Mouse (Mus musculus): ENCODE measurements at regions not wholly inside any gene's neighbourhood (a gene's known extent, or its start where the extent isn't known, plus 50 kb on each side); places are given as distances from the start of the nearest gene placed in this dataset.

DNA sequence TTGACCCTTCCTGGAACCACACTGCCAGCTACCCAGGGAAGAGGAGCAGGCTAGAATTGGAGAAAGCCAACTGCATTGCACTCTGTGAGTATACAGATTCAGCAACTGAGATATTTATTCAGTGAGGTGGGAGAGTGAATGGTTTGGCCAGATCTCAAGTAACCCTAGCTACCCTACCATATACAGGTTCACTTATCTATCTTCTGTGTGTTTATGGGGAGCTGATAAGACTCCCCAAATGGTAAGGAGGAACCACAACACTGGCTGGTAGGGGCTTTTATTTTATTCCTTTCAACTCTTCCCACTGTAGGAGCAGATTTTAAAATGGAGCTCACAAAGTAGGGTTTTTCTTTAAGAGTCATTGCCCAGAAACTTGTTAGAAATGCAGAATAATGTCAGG, 62.9 kb downstream of the Arrdc3 start:
- intact Hi-C loops (cut with DNase I): loop anchor here (5.0 kb wide), 1 partner anchor 44 kb away; no protein-coding TSS in a partner anchor
- DNase-seq (ENCODE audit: low spot score): no peak

DNA sequence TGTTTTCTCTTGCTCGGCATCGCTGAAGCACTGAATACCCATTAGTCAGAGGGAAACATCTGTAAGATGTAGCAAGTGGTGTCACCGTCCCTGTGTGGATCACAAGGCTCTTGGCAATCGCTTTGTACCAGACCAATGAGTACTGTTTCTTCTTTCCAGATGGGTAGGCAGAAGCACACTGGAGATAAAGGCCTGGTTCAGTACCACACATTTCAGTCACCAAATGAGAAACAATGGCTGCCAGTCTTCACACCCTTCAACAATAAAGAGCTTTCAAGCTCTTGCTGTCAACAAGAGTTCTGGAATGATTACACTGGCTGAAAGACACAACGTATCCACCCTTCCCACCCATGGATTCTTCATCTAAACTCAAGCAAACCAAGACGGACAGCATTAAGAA, 64.5 kb downstream of the Arrdc3 start:
- no peak for DNase-seq (ENCODE audit: low spot score)
- intact Hi-C loops (cut with DNase I): loop anchor here (5.0 kb wide), 1 partner anchor 45 kb away; no protein-coding TSS in a partner anchor

- intact Hi-C loops (cut with DNase I): loop anchor here (5.0 kb wide), 1 partner anchor 47 kb away; no protein-coding TSS in a partner anchor
- peak; percentile 14 for DNase-seq (ENCODE audit: low spot score)
Observed at GRCm38 (mm10) chr13:80949133-80949697, 66.0 kb downstream of the Arrdc3 start.

DNA sequence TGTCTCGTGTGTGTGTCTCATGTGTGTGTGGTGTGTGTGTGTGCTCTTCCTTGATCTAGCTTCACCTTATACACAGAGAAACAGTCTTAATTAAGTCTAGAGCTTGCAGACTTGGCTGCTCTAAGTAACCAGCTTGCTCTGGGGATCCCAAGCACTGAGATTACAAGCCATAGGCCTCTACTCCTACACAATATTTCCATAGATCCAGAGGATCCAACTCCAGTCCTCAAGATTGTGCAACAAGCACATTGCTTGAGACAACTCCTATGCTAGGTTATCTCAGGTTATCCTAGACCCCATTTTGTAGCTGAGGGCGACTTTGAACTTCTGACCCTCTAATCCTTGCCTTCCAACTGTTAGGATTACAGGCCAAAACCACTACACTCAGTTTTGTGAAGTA, 67.1 kb downstream of the Arrdc3 start:
- intact Hi-C loops (cut with DNase I): no loop called here
- no peak for DNase-seq (ENCODE audit: low spot score)

- intact Hi-C loops (cut with DNase I): no loop called here
Observed at GRCm38 (mm10) chr13:80950803-80951202, 67.6 kb downstream of the Arrdc3 start.

DNA sequence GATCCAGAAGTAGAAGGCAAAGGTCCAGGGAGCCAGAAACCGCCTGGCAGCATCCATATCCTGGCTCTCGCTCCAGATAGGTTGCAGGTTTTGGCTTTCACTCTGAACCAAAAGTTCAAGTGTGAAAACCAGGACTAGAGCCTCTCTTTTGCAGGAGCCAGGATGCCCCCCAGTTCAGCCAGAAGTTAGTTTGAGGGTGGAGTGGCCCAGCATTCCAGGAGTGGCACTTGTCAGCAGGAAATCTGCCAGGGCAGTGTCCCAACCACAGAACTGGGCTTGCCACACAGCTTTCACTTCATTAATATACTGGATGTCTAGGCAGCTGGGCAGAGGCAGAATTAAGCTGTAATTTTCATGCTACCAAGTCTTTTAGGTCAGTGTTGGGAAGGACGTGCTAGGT, 68.1 kb downstream of the Arrdc3 start:
- intact Hi-C loops (cut with DNase I): no loop called here
- peak; percentile 53 for DNase-seq (ENCODE audit: low spot score)

More at GRCm38 (mm10) chr13:80950803-80951202, 67.6 kb downstream of the Arrdc3 start:
- DNase-seq (ENCODE audit: low spot score): no peak

DNA sequence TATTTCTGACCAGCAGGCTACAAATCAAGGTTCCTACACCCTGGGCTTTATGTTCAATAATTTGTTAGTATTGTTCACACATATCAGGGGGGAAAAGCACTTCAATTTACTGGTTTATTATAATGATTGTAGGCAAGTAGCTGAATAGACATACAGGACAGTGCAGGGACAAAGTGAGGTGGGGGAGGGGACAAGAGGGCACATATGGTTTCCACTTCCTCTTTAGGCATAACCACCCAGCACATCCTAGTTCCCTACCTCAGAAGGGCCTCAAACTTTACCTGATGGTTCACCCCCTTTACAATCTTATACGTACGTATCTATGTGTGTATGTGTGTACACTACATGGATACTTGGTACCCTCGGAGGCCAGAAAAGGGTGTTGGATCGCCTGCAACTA, 69.7 kb downstream of the Arrdc3 start:
- DNase-seq (ENCODE audit: low spot score): no peak
- intact Hi-C loops (cut with DNase I): no loop called here

DNA sequence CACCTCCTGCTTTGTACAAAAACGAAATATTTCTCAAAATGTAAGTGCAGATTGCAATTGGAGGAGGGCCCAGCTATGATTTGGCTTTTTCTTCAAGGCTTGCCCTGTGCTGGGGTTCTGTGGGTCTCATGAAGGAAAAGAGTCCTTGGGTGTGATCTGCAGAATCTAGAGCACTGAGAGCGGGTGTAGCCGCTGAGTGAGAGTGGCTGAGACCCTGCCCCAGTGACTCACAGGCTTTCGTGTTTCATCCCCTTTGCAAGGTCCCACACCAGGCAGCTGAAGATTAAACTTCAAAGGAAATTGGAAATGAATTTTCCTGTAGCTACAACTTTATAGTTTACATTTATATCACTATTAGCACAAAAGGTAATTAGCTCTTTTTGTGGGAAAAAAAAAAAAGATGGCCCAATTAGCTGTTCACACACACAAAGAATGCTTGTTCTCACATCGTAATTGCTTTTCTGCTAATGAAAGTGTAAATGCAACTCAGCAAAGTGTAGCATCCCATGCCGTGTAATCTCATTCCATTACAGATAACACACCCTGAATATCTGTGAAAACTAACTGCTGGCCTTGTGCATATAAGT, 71.0 kb downstream of the Arrdc3 start:
- intact Hi-C loops (cut with DNase I): no loop called here

DNA sequence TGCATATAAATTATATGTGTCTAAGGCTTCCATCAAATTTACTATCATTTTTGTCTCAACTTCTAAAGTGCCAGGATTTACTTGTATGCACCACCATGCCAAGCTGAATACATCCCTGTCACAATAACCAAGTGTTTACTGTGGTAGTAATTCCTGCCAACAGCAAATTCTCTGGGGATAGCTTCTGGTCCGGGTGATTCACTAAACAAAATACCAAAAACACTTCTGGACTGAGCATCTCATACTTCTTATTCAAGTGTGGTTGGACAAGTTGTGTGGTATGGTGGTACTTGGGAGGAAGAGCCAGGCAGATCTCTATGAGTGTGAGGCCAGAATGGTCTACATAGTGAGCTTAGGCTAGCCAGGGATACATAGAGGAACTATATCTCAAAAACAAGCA, 73.8 kb downstream of the Arrdc3 start:
- DNase-seq (ENCODE audit: low spot score): no peak

More for the DNA sequence above, 71.0 kb downstream of the Arrdc3 start:
- DNase-seq (ENCODE audit: low spot score): no peak

GRCm38 (mm10) chr13:80957419-80958139, 74.4 kb downstream of the Arrdc3 start:
- intact Hi-C loops (cut with DNase I): no loop called here
- no peak for DNase-seq (ENCODE audit: low spot score)

More for the DNA sequence above, 73.8 kb downstream of the Arrdc3 start:
- intact Hi-C loops (cut with DNase I): no loop called here

GRCm38 (mm10) chr13:80959763-80960162, 76.6 kb downstream of the Arrdc3 start:
- intact Hi-C loops (cut with DNase I): loop anchor here (5.0 kb wide), 2 partner anchors 77 to 408 kb away; partner anchors contain the start of gene Arrdc3
- no peak for DNase-seq (ENCODE audit: low spot score)

DNA sequence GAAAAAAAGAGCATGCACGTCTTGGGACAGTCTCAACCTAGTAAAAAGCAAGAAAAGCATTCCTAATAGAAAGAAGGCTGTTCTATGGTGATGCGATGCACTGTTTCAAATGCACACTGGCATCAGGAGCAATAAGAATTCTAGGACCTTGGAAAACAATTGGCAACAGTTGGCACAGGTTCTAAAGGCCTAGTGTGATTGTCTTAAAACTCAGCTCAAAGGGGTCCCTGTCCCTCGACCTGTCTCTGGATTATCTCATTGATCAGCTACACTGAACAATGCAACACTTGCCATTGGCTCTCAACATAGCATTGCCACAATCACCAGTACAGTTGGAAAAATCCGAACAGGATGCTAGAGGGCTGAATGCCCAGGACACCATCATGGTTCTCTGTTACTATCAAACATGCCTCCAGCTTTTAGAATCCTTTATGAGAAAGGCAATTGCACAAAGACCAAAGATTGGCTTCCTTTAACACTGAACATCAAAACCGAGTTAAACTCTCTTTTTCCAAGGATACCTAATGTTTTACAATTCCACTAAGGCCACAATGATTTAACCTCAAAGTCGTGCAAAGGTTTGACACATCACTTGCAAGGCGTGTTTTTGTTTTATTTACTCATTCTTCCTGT, 78.9 kb downstream of the Arrdc3 start:
- no peak for DNase-seq (ENCODE audit: low spot score)
- intact Hi-C loops (cut with DNase I): loop anchor here (5.0 kb wide), 2 partner anchors 80 to 405 kb away; partner anchors contain the start of gene Arrdc3

DNA sequence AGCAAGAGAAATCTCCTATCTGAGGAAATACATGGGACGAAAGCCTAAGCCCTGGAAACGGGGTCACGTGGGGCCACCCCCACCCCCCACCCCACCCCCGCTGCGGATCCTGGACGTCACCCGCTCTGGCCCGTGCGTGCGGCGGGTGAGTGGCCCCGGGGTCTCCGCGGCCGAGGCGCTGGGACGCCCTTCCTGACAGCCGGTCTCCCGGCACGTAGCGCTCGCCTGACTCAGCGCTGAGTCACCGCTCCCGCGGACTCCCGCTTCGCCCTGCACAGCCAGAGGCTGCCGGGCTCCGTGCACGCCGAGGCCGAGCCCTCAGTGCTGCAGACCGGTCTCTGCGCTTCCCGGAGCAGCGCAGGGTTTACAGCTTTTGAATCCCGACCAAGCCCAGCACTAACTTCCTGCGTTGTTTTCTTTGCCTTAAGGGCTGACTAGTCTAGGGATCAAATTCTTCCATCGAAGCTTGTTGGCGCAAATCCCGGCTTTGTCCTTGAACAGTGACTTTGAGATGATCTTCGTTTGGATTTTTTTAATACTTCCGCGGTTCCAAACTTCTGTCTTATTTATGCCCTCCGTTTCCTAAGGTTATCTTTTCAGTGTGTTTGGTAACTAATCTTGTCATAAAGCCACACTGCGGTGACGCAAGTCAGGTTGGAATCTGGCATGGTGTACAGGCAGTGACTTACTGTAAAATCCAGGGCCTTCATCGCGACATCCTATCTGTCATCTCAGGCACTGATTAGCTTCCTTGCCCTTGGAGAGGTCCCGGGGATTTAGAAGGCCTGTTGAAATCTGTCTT, 79.8 kb downstream of the Arrdc3 start:
- intact Hi-C loops (cut with DNase I): loop anchor here (5.0 kb wide), 2 partner anchors 81 to 404 kb away; partner anchors contain the start of gene Arrdc3

DNA sequence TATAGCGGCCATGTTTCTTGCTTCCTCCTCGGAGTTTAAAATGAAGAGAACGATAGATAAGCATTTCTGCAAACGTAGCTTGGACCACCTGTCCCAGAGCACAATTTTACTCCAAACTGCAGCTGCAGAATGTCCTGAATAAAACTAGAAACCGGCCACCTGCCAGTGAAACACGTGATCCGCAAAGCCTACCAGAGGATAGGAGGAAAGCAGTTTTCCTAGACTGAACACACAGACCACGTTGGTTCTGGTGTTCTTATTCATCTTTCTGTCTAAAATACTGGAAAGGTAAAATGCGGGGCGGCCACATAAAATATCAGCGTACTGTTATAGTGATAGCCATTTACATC, 80.4 kb downstream of the Arrdc3 start:
- DNase-seq (ENCODE audit: low spot score): no peak
- intact Hi-C loops (cut with DNase I): loop anchor here (5.0 kb wide), 2 partner anchors 81 to 404 kb away; partner anchors contain the start of gene Arrdc3

More for the DNA sequence above, 79.8 kb downstream of the Arrdc3 start:
- DNase-seq (ENCODE audit: low spot score): peak; percentile 75

- intact Hi-C loops (cut with DNase I): no loop called here
- DNase-seq (ENCODE audit: low spot score): no peak
Observed at GRCm38 (mm10) chr13:80971664-80972063, 88.5 kb downstream of the Arrdc3 start.

- DNase-seq (ENCODE audit: low spot score): no peak
- intact Hi-C loops (cut with DNase I): no loop called here
Observed at GRCm38 (mm10) chr13:80974424-80974823, 91.2 kb downstream of the Arrdc3 start.

GRCm38 (mm10) chr13:80977266-80977665, 94.1 kb downstream of the Arrdc3 start:
- DNase-seq (ENCODE audit: low spot score): no peak
- intact Hi-C loops (cut with DNase I): no loop called here

DNA sequence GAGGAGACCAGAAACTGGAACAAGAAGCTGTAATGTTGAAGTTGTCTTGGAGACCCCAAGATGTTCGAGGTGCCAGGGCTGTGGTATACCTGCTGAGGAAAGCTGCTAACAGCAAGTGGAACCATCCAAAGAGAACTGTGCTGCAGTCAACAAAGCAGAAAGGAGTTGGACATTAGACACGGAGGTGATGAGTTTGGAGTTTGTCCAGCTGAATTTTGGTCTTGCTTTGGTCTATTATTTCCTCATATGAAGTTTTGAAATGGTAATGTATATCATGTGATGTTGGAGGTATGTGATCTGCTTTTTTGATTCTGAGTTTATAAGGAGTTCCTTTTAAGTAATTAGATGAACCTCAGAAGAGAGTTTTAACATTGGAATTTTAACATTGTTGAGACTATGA, 98.0 kb downstream of the Arrdc3 start:
- DNase-seq (ENCODE audit: low spot score): no peak
- intact Hi-C loops (cut with DNase I): no loop called here

DNA sequence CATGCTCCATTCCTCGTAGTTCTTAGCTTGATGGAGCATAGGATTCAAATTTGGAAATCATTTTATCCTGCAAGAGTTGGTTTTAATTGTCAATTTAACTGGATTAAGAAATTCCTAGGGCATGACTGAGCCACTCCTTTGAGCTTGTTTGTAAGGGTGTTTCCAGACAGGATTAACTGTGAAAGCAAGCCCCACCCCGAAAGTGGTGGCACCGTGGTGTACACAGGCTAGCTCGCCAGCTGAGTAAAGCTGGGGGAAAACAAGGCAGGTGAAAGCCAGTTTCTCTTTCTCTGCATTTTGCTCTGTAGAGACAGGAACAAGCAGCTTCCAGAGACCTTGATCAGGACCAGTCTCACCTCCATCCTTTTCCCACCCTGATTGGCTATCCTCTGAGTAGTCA, 103.5 kb downstream of the Arrdc3 start:
- no peak for DNase-seq (ENCODE audit: low spot score)
- intact Hi-C loops (cut with DNase I): no loop called here

GRCm38 (mm10) chr13:80989756-80990155, 106.6 kb downstream of the Arrdc3 start:
- intact Hi-C loops (cut with DNase I): no loop called here

More at GRCm38 (mm10) chr13:80989756-80990155, 106.6 kb downstream of the Arrdc3 start:
- peak; percentile 39 for DNase-seq (ENCODE audit: low spot score)

Measured in heart, postnatal 25 days (tissue).